Mouse (Mus musculus) erythroblast, embryonic 14.5 days (primary cell): ENCODE measurements around the gene Rab6b. TPM values are rescaled to one million over a fixed set of nuclear protein-coding genes. Genes with fewer than 3 reads are reported as not detected.

Source experiments
- H3K27me3 ChIP-seq: 2 replicates; pipeline ENCODE4 v1.6.1; 2012; ENCODE audit warnings: inconsistent platforms; ENCODE audit not compliant: control insufficient read depth
- H3K36me3 ChIP-seq: 2 replicates; pipeline ENCODE4 v1.6.1; 2012; ENCODE audit warnings: mild to moderate bottlenecking, inconsistent platforms; ENCODE audit not compliant: control insufficient read depth
- H3K4me1 ChIP-seq: 2 replicates; pipeline ENCODE4 v1.6.1; 2012; ENCODE audit warnings: inconsistent platforms; ENCODE audit not compliant: control insufficient read depth
- H3K4me3 ChIP-seq: replicated peaks from 2 replicates; pipeline ENCODE3; 2012; ENCODE audit warnings: moderate library complexity, mild to moderate bottlenecking, inconsistent platforms
- H3K9me3 ChIP-seq: 2 replicates; pipeline ENCODE4 v1.6.1; 2012; ENCODE audit warnings: low read length, inconsistent platforms, mixed read lengths; ENCODE audit not compliant: control insufficient read depth
- GATA1 ChIP-seq: IDR thresholded peaks from 2 replicates; pipeline ENCODE4 v1.6.1; 2012; ENCODE audit warnings: low read length, inconsistent platforms, mixed read lengths
- TAL1 ChIP-seq: IDR thresholded peaks from 3 replicates; pipeline ENCODE4 v1.6.1; 2012; ENCODE audit warnings: low read length, inconsistent platforms, mixed read lengths
- polyA plus RNA-seq: library from polyadenylated mRNA; stranded (reverse); fragments of >175 nt; gene quantifications from 2 replicates; pipeline ENCODE4 v1.2.3, GENCODE M21; 2012

Rab6b gene
- polyA plus RNA-seq, 1 experiment = not detected

GRCm38 (mm10) chr9:103234565-103235165 is 123.1 kb downstream of the Rab6b start:
- TF ChIP-seq GATA1 = no peak
- no peak for TF ChIP-seq TAL1
- Histone ChIP-seq H3K27me3 (peaks cover 10% of the 10 kb centered on the region), H3K4me1 (no peaks in the 10 kb centered on the region; the same call in 1 of the 2 replicates), H3K4me3 (no peak overlapping the region), H3K36me3 (no peaks in the 10 kb centered on the region), H3K9me3 (no peaks in the 10 kb centered on the region)

Other genes with a start within 250 kb of the Rab6b start
- under 0.01 and 0.07 TPM in 2 replicates for gene Slco2a1, start 123.1 kb upstream of the Rab6b start, polyA plus RNA-seq
- 1.1 and 1.7 TPM in 2 replicates for gene Srprb, start 90.3 kb downstream of the Rab6b start, polyA plus RNA-seq
- not detected in 2 replicates for gene Gm20425, start 118.5 kb downstream of the Rab6b start, polyA plus RNA-seq
- gene Trf, start 118.7 kb downstream of the Rab6b start, polyA plus RNA-seq = 0.66 and 2.0 TPM in 2 replicates
- gene 1300017J02Rik, start 193.3 kb downstream of the Rab6b start, polyA plus RNA-seq = 11.6 and 12.4 TPM in 2 replicates
- gene Topbp1, start 193.4 kb downstream of the Rab6b start, polyA plus RNA-seq = 2.6 and 3.9 TPM in 2 replicates